Mouse (Mus musculus) limb, embryonic 10.5 days (tissue): ENCODE measurements around the gene Ciz1. TPM values are rescaled to one million over a fixed set of nuclear protein-coding genes. Genes with fewer than 3 reads are reported as not detected.
A peak's percentile ranks its signal among the peaks of the same experiment; 100 is the strongest.

Experiments
- DNase-seq: peaks from one replicate; pipeline ENCODE4 v3.0.0-alpha.2; 2017; ENCODE audit warnings: low spot score
- H3K27ac ChIP-seq: fragments of 300-500 bp; sonication (generic); 2 replicates; pipeline ENCODE4 v1.5.1; 2016; ENCODE audit warnings: mild to moderate bottlenecking
- H3K27me3 ChIP-seq: fragments of 300-500 bp; sonication (generic); 2 replicates; pipeline ENCODE4 v1.6.1; 2016; ENCODE audit warnings: low read depth, mild to moderate bottlenecking; ENCODE audit not compliant: poor library complexity, severe bottlenecking
- H3K36me3 ChIP-seq: fragments of 300-500 bp; sonication (generic); 2 replicates; pipeline ENCODE4 v1.6.1; 2016; ENCODE audit warnings: mild to moderate bottlenecking, moderate library complexity
- H3K4me1 ChIP-seq: fragments of 300-500 bp; sonication (generic); 2 replicates; pipeline ENCODE4 v1.6.1; 2016
- H3K4me3 ChIP-seq: fragments of 300-500 bp; sonication (generic); 2 replicates; pipeline ENCODE4 v1.5.1; 2016; ENCODE audit warnings: mild to moderate bottlenecking, moderate library complexity
- H3K9me3 ChIP-seq: fragments of 300-500 bp; sonication (generic); replicated peaks from 2 replicates; pipeline ENCODE4 v1.6.1; 2016; ENCODE audit warnings: mild to moderate bottlenecking
- WGBS: fragments of 180-500 bp; shearing (Covaris S2); methylation state at CpG from one replicate; pipeline ENCODE4 v1.1.7; 2016; 5-methylcytosine and 5-hydroxymethylcytosine counted together
- polyA plus RNA-seq: library from polyadenylated mRNA; unstranded; fragments of >200 nt; fragmentation: Nextera tagmentation; extraction: Ambion mirVana; gene quantifications from 2 replicates; pipeline ENCODE4 v1.2.1, GENCODE M21; 2016

The Ciz1 gene
- polyA plus RNA-seq, 1 experiment from 2014 or later = 74.8 TPM

- H3K27ac ChIP-seq = peak overlapping the region; percentile 91
- peaks cover 85% of the 10 kb centered on the region for H3K4me1 ChIP-seq
- peaks cover 63% of the 10 kb centered on the region for H3K36me3 ChIP-seq
- no peaks in the 10 kb centered on the region for H3K9me3 ChIP-seq
- DNase-seq = peak; percentile 97
- 2% methylated on average over 56 of the region's 56 CpGs for WGBS
- H3K27me3 ChIP-seq = no peaks in the 10 kb centered on the region
- peak overlapping the region; percentile 67 for H3K4me3 ChIP-seq
Measured at GRCm38 (mm10) chr2:32312318-32312964, 39.7 kb upstream of the Ciz1 start.

DNA sequence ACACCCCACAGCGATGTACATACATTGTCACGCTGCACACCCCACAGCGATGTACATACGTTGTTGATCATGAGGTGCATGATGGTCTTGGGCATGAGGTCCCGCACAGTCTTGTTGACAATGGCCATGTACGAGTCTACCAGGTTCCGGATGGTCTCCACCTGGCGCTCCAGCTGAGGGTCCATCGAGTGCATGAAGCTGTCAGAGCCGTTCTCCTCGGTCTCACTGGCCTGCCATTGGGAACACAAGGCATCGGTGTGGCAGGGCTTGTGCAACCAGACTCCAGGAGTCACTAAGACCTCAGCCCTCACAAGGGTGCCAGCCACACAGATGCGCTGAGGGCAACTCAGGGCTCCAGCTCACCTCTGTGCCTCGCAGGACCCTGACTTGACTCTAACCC, 37.3 kb upstream of the Ciz1 start:
- Histone ChIP-seq H3K27me3 (no peaks in the 10 kb centered on the region), H3K4me3 (0 out of 2 replicates have a peak overlapping the region, but pooled peaks have one; percentile 29), H3K27ac (peak overlapping the region; percentile 98), H3K4me1 (peaks cover 87% of the 10 kb centered on the region), H3K9me3 (no peaks in the 10 kb centered on the region), H3K36me3 (peaks cover 39% of the 10 kb centered on the region)
- DNase-seq = no peak
- 95% methylated on average over 14 of the region's 14 CpGs for WGBS

DNA sequence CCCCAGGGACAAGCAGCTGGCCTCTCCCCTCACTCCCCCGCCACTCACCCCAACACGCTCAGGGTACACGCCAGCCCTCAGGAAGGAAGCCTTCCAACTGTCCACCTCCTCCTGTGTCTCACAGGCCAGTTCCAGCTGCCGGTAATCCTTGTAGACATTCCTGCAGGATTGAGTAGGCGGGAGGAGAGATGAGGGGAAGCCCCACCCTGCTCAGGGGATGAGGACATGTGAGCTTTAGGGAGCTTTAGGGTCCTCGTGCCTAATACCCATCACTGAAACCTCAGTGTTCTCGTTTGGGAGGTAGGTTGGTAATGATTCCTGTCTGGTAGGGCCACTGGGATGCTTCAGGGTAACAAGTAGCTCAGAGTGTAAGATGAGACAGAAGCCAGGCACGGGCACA, 36.4 kb upstream of the Ciz1 start:
- Histone ChIP-seq H3K4me1 (peaks cover 87% of the 10 kb centered on the region), H3K27ac (peak overlapping the region; percentile 98), H3K4me3 (peak overlapping the region; percentile 29), H3K27me3 (no peaks in the 10 kb centered on the region), H3K36me3 (peaks cover 30% of the 10 kb centered on the region), H3K9me3 (no peaks in the 10 kb centered on the region)
- WGBS = 10% methylated on average over 8 of the region's 8 CpGs
- DNase-seq = peak; percentile 52

DNA sequence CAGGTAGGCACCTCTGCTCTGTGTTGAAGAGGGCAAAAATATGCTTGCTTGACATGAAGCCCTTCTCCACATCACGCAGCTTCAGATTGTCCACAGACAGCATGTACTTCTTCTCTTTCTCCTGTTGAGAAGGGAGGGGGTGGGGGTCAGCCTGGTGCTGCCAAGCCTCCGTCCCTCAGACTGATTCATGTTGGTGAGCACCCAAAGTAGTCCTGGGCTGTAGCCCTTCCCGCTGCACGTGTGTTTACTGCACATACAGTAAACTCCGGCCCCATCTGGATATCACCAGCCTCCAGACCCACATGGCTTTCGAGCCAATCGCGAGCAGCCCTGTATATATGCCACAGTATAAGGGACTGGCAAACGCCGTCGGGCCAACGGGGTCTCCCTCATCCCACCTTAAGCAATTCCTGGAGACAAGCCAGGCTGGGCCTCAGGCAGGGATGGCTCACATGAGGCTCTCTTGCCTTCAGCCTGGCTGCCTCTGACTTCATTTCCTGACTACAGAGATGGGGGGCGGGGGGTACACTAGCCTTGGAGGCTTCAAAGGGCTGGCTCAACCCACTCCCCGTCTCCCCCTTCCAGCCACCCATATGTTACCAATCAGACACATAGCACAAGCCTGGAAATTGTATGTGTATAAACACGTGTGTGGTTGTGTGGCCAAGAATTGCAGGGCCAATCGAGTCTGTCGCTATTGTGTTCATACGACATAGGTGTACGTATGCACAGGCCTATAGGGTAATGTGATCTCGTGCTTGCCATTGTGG, 35.1 kb upstream of the Ciz1 start:
- H3K4me3 ChIP-seq = peak overlapping the region; percentile 69
- H3K4me1 ChIP-seq = peaks cover 86% of the 10 kb centered on the region
- peak; percentile 84 for DNase-seq
- no peaks in the 10 kb centered on the region for H3K9me3 ChIP-seq
- no peaks in the 10 kb centered on the region for H3K27me3 ChIP-seq
- peak overlapping the region; percentile 98 for H3K27ac ChIP-seq
- 34% methylated on average over 20 of the region's 20 CpGs for WGBS
- H3K36me3 ChIP-seq = peaks cover 26% of the 10 kb centered on the region

DNA sequence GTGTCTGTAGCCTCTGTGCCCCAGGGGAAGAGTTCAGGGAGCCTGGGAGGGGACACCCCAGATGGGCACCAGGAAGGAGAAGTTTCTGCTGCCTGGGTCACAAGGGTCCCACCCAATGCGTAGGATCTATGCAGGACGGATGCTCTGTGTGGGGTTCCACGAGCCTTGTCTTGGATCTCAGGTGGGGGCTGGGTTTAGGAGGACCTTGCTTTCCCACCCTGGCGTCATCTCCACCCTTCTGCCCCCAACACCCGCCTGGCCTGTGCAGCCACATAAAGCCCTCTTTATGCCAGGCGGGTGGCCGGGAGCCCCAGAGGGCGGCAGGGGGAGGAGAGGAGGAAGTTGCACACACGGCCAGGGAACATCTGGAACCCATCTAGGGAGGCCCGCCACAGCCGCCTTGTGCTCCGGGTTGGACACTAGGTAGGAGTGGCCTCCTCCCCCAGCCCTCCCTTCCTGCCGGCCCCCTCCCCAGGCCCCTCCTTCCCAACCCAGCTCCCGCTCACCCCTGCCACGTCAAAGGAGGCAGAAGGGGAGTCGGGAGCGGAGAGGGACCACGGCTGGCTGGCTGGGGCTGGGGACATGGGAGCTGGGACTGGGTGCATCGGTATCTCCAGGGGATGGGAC, 34.2 kb upstream of the Ciz1 start:
- Histone ChIP-seq H3K9me3 (no peaks in the 10 kb centered on the region), H3K4me1 (peaks cover 83% of the 10 kb centered on the region), H3K27me3 (no peaks in the 10 kb centered on the region), H3K27ac (peak overlapping the region; percentile 98), H3K4me3 (peak overlapping the region; percentile 69), H3K36me3 (peaks cover 30% of the 10 kb centered on the region)
- peak; percentile 97 for DNase-seq
- 4% methylated on average over 19 of the region's 19 CpGs for WGBS

DNA sequence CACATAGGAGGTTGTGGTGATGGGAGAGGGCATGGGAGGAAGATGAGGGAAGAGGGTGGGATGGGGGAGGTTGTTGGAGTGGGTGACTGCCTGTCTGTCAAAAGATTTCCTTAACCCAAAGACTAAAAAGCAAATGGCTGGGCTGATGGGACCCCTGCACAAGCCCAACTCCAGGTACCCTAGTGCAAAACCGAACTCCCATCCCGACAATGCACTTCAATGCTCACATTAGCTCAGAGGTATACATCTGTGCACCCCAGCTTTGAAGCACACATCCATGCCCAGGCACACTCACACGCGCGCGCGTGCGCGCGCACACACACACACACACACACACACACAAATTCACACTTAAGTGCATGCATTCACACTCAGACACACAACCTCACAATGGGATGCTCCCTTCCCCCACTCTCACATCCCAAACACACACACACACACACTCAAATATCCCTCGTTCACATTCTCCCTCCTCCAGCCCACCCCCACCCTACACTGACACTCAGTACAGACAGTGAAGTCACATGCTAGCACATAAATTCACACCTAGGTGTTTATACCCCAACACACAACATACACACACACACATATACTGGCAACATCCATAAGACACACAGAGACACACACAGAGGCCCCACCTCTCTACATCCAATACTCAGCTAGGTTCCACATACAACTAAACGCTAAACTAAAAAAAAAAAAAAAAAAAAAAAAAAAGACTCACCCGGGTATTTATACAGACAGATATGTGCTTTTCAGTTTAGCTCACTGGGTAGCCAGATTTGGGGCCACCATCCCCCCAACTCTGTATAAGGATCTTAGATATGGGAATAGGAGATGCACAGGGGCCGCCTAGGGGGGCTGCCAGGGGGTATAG, 33.2 kb upstream of the Ciz1 start:
- peak overlapping the region; percentile 69 for H3K4me3 ChIP-seq
- H3K27ac ChIP-seq = peak overlapping the region; percentile 98
- peaks cover 27% of the 10 kb centered on the region for H3K36me3 ChIP-seq
- H3K4me1 ChIP-seq = peaks cover 83% of the 10 kb centered on the region
- no peaks in the 10 kb centered on the region for H3K27me3 ChIP-seq
- 48% methylated on average over 14 of the region's 14 CpGs for WGBS
- peak; percentile 63 for DNase-seq
- no peaks in the 10 kb centered on the region for H3K9me3 ChIP-seq

DNA sequence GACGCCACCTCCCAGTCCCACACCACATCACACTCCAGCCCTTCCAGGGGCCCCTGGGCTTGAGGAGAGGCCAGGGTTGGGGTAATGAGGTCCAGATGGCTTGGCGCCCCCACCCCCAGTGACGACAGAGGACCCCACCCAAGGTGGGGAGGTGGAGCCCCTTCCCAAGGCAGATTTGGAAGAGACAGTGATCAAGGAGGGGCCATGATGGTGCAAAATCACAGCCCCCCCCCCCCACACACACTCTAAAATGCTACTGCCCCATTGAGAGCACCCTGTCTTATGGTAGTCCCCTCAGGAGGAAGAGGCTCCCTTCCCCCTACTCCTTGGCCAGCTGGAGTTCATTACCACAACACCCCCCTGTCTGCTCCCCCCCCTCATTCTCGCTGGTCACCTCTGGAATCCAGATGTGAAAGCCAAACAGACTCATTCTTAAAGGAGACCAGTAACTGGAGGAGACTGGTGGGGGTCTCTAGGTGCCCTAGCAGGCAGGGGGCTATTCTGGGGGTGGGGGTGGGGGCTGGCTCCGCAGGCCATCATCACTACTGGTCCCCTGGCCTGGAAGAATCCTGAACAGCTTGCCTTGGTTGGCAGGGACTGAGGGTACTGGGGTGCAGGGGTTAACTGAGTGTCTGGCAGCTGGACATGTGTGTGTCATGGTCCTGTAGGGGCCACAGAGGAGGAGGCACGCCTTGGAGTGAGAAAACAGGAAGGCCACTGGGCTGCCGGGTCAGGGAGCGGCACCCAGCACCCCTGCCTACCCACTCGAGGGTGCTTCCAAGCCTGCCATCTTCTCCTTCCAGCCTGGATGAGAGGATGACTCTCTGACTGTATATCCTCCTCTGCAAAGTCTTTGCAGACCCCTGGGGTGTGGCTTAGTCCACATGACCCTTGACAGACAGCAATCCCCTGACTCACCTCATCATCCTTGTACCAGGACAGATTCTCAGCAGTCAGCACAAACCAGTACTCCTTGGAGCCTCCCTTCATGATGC, 32.2 kb upstream of the Ciz1 start:
- peak; percentile 89 for DNase-seq
- Histone ChIP-seq H3K9me3 (no peaks in the 10 kb centered on the region), H3K4me3 (peak overlapping the region; percentile 69), H3K36me3 (peaks cover 26% of the 10 kb centered on the region), H3K4me1 (peaks cover 80% of the 10 kb centered on the region), H3K27ac (peak overlapping the region; percentile 98), H3K27me3 (no peaks in the 10 kb centered on the region)
- 9% methylated on average over 9 of the region's 9 CpGs for WGBS

DNA sequence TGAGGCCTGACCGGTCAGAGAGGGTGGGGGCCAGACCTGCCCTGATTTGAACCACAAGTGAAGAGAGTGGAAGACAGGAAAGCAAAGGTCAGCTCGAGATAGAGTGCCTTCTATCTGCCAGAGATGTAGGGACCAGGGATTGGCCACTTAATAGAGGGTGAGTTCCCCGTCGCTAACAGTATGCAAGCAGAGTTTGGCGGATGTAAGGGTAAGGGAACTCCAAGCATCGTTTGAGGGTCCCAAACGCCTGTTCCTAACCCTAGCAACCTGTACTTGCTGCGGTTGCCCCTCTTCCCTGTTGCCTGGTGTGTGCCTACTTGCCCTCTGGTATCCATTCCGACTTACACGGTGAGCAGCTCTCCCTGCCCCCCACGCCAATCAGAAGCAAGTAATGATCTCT, 31.4 kb upstream of the Ciz1 start:
- Histone ChIP-seq H3K4me3 (peak overlapping the region; percentile 69), H3K4me1 (peaks cover 77% of the 10 kb centered on the region), H3K36me3 (peaks cover 26% of the 10 kb centered on the region), H3K27me3 (no peaks in the 10 kb centered on the region), H3K9me3 (no peaks in the 10 kb centered on the region), H3K27ac (peak overlapping the region; percentile 98)
- no peak for DNase-seq
- 56% methylated on average over 11 of the region's 11 CpGs for WGBS

- WGBS = 70% methylated on average over 9 of the region's 9 CpGs
- Histone ChIP-seq H3K36me3 (peaks cover 26% of the 10 kb centered on the region), H3K27ac (peak overlapping the region; percentile 98), H3K9me3 (no peaks in the 10 kb centered on the region), H3K4me3 (no peak overlapping the region), H3K27me3 (no peaks in the 10 kb centered on the region), H3K4me1 (peaks cover 77% of the 10 kb centered on the region)
- DNase-seq = no peak
Measured at GRCm38 (mm10) chr2:32321591-32322298, 30.4 kb upstream of the Ciz1 start.

DNA sequence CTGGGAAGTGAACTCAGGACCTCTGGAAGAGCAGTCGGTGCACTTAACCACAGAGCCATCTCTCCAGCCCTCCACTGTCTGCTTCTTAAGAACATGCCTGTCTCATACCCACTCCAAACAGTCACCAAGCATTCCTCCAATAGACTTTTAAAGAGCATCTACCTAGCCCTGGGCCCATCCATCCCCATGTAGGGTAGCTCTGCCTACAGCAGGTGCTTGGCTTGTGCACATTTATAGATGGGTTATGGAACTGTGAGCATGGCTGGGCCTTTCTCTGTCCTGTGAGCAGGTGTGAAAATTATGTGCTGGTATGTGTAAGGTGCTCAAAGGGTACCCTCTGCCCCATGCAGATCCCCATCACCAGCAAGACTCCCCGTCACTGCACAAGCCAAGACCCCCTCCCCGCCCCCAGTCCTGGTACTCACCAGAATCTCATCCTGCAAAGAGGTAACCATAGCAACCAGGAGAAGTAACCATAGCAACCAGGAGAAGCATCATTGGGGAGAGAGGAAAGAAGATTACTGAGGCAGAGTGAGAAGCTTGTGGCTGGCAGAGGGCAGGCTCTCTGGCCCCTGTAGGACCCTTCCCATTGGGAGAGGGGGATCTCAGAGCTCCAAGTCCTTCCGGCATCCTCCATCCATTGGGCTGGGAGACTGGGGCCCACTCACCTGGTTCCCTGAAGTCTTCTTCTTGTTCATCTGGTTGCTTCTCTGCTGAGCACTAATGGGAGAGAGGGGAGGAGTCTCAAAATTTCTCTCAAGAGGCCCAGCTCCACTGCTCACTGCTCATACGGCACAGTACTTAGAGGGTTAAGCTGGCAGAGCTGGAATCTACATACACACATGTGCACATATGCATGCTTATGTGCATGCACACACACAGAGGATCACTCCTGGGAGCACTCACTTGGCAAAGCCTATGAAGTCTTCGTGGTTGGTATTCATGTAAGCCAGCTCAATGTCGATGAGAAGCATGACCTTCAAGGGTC, 29.1 kb upstream of the Ciz1 start:
- 83% methylated on average over 7 of the region's 7 CpGs for WGBS
- no peak for DNase-seq
- H3K4me1 ChIP-seq = peaks cover 66% of the 10 kb centered on the region
- H3K9me3 ChIP-seq = no peaks in the 10 kb centered on the region
- H3K36me3 ChIP-seq = peaks cover 30% of the 10 kb centered on the region
- H3K27ac ChIP-seq = 0 out of 2 replicates have a peak overlapping the region, but pooled peaks have one; percentile 10
- no peak overlapping the region for H3K4me3 ChIP-seq
- no peaks in the 10 kb centered on the region for H3K27me3 ChIP-seq
